Mouse (Mus musculus) MEL (cell line): ENCODE measurements at regions not wholly inside any gene's neighbourhood (a gene's known extent, or its start where the extent isn't known, plus 50 kb on each side); places are given as distances from the start of the nearest gene placed in this dataset.

Experiments
- DNase-seq: peaks from one replicate; pipeline ENCODE4 v3.0.0; 2011; ENCODE audit warnings: low read depth, low spot score
- H3K27ac ChIP-seq: 2 replicates; pipeline ENCODE4 v1.5.1; 2012; ENCODE audit warnings: low read depth, mild to moderate bottlenecking, control low read depth, low read length, moderate library complexity; ENCODE audit not compliant: control insufficient read depth
- H3K27me3 ChIP-seq, 2 experiments: fragments of 150-350 bp in 1 of 2; sonication (generic) in 1 of 2; 2 replicates each; pipeline ENCODE4 v1.6.1; 2012; ENCODE audit warnings: low read length in 2 of 2, mild to moderate bottlenecking in 2 of 2, improper control_type of control experiment in 1 of 2, moderate library complexity in 1 of 2; ENCODE audit not compliant: insufficient read depth in 2 of 2, control insufficient read depth in 1 of 2
- H3K36me3 ChIP-seq, 2 experiments: 2 replicates each; pipeline ENCODE4 v1.6.1; 2012 to 2014; ENCODE audit warnings: low read length in 2 of 2, improper control_type of control experiment in 1 of 2, inconsistent platforms in 1 of 2, mild to moderate bottlenecking in 1 of 2; ENCODE audit not compliant: insufficient read depth in 2 of 2, control insufficient read depth in 1 of 2
- H3K4me1 ChIP-seq, 2 experiments: fragments of 150-350 bp in 1 of 2; sonication (generic) in 1 of 2; 2 replicates each; pipeline ENCODE4 v1.6.1; 2012; ENCODE audit warnings: low read length in 2 of 2, improper control_type of control experiment in 1 of 2, mild to moderate bottlenecking in 1 of 2; ENCODE audit not compliant: insufficient read depth in 2 of 2, control insufficient read depth in 1 of 2
- H3K4me3 ChIP-seq, 2 experiments: fragments of 150-350 bp in 1 of 2; sonication (generic) in 1 of 2; 2 replicates each; pipeline ENCODE4 v1.5.1; 2012; ENCODE audit warnings: low read depth in 2 of 2, low read length in 2 of 2, mild to moderate bottlenecking in 2 of 2, moderate library complexity in 2 of 2, control low read depth in 1 of 2, improper control_type of control experiment in 1 of 2; ENCODE audit not compliant: control insufficient read depth in 1 of 2, insufficient read depth in 1 of 2
- H3K79me2 ChIP-seq: 2 replicates; pipeline ENCODE4 v1.6.1; 2012; ENCODE audit warnings: mild to moderate bottlenecking, low read length, moderate library complexity; ENCODE audit not compliant: control insufficient read depth, poor library complexity, insufficient read depth
- H3K9ac ChIP-seq: 2 replicates; pipeline ENCODE4 v1.6.1; 2012; ENCODE audit warnings: low read depth, mild to moderate bottlenecking, control low read depth, low read length, moderate library complexity; ENCODE audit not compliant: control insufficient read depth, poor library complexity, severe bottlenecking
- H3K9me3 ChIP-seq: fragments of 150-350 bp; sonication (generic); replicated peaks from 2 replicates; pipeline ENCODE4 v1.6.1; 2012; ENCODE audit warnings: mild to moderate bottlenecking, low read length, improper control_type of control experiment, moderate library complexity; ENCODE audit not compliant: insufficient read depth
- CHD2 ChIP-seq: IDR thresholded peaks from 2 replicates; pipeline ENCODE4 v1.6.1; 2011; ENCODE audit warnings: low read length, improper control_type of control experiment
- CTCF ChIP-seq, 3 experiments: IDR thresholded peaks in 2 of 3; conservative IDR thresholded peaks in 1 of 3; 2 replicates each; pipeline ENCODE4 v1.5.1; 2011 to 2012; ENCODE audit warnings: low read length in 3 of 3, low read depth in 2 of 3, mild to moderate bottlenecking in 2 of 3, improper control_type of control experiment in 1 of 3, inconsistent platforms in 1 of 3, mixed read lengths in 1 of 3, moderate library complexity in 1 of 3; ENCODE audit not compliant: control insufficient read depth in 1 of 3, insufficient read depth in 1 of 3, poor library complexity in 1 of 3, severe bottlenecking in 1 of 3
- E2F4 ChIP-seq: IDR thresholded peaks from 2 replicates; pipeline ENCODE4 v1.6.1; 2011; ENCODE audit warnings: low read depth, low read length, improper control_type of control experiment, borderline replicate concordance
- ELF1 ChIP-seq: IDR thresholded peaks from 2 replicates; pipeline ENCODE4 v1.6.1; 2014; ENCODE audit warnings: low read depth, mild to moderate bottlenecking, inconsistent platforms, low read length, improper control_type of control experiment, moderate library complexity
- ETS1 ChIP-seq: IDR thresholded peaks from 2 replicates; pipeline ENCODE4 v1.6.1; 2012; ENCODE audit warnings: low read depth, mild to moderate bottlenecking, inconsistent platforms, low read length, improper control_type of control experiment, moderate library complexity
- GATA1 ChIP-seq: IDR thresholded peaks from 2 replicates; pipeline ENCODE4 v1.6.1; 2011; ENCODE audit warnings: low read depth, low read length, improper control_type of control experiment
- HCFC1 ChIP-seq: IDR thresholded peaks from 2 replicates; pipeline ENCODE4 v1.6.1; 2012; ENCODE audit warnings: low read depth, mild to moderate bottlenecking, inconsistent platforms, low read length, improper control_type of control experiment, moderate library complexity
- KAT2A ChIP-seq: conservative IDR thresholded peaks from 2 replicates; pipeline ENCODE4 v1.6.1; 2012; ENCODE audit warnings: low read depth, low read length, improper control_type of control experiment, inconsistent platforms
- MAFK ChIP-seq: IDR thresholded peaks from 2 replicates; pipeline ENCODE4 v1.6.1; 2011; ENCODE audit warnings: low read depth, mild to moderate bottlenecking, low read length, improper control_type of control experiment, borderline replicate concordance
- MAX ChIP-seq: IDR thresholded peaks from 2 replicates; pipeline ENCODE4 v1.6.1; 2011; ENCODE audit warnings: low read length, improper control_type of control experiment
- MAZ ChIP-seq: IDR thresholded peaks from 2 replicates; pipeline ENCODE4 v1.6.1; 2012; ENCODE audit warnings: low read depth, mild to moderate bottlenecking, inconsistent platforms, low read length, improper control_type of control experiment
- MEF2A ChIP-seq: IDR thresholded peaks from 2 replicates; pipeline ENCODE4 v1.6.1; 2014; ENCODE audit warnings: low read depth, mild to moderate bottlenecking, inconsistent platforms, low read length, improper control_type of control experiment; ENCODE audit not compliant: poor library complexity, insufficient replicate concordance, severe bottlenecking; ENCODE audit errors: extremely low read depth
- MXI1 ChIP-seq: IDR thresholded peaks from 2 replicates; pipeline ENCODE4 v1.6.1; 2011; ENCODE audit warnings: mild to moderate bottlenecking, low read depth, low read length, improper control_type of control experiment
- MYC ChIP-seq: IDR thresholded peaks from 2 replicates; pipeline ENCODE4 v1.6.1; 2011; ENCODE audit warnings: low read depth, mild to moderate bottlenecking, low read length, improper control_type of control experiment, moderate library complexity
- NELFE ChIP-seq: IDR thresholded peaks from 2 replicates; pipeline ENCODE4 v1.6.1; 2011; ENCODE audit warnings: low read depth, low read length, improper control_type of control experiment
- NRF1 ChIP-seq: IDR thresholded peaks from 2 replicates; pipeline ENCODE4 v1.6.1; 2014; ENCODE audit warnings: low read depth, mild to moderate bottlenecking, inconsistent platforms, low read length, improper control_type of control experiment, moderate library complexity; ENCODE audit not compliant: poor library complexity, insufficient read depth, severe bottlenecking
- POLR2AphosphoS5 ChIP-seq: IDR thresholded peaks from 2 replicates; pipeline ENCODE4 v1.6.1; 2012; ENCODE audit warnings: low read depth, borderline replicate concordance, mild to moderate bottlenecking, inconsistent platforms, low read length, moderate library complexity, mixed read lengths
- SMC3 ChIP-seq: IDR thresholded peaks from 2 replicates; pipeline ENCODE4 v1.6.1; 2011; ENCODE audit warnings: low read depth, low read length, improper control_type of control experiment
- TBP ChIP-seq: IDR thresholded peaks from 2 replicates; pipeline ENCODE4 v1.8.0; 2011; ENCODE audit warnings: low read depth, low read length, improper control_type of control experiment
- USF2 ChIP-seq, 2 experiments: IDR thresholded peaks; 2 replicates each; pipeline ENCODE4 v1.6.1; 2011 to 2012; ENCODE audit warnings: improper control_type of control experiment in 2 of 2, low read length in 2 of 2, borderline replicate concordance in 1 of 2, inconsistent platforms in 1 of 2, low read depth in 1 of 2, mild to moderate bottlenecking in 1 of 2; ENCODE audit not compliant: insufficient read depth in 1 of 2
- ZC3H11A ChIP-seq: IDR thresholded peaks from 2 replicates; pipeline ENCODE4 v1.6.1; 2012; ENCODE audit warnings: low read depth, mild to moderate bottlenecking, inconsistent platforms, low read length, improper control_type of control experiment
- ZKSCAN1 ChIP-seq: IDR thresholded peaks from 2 replicates; pipeline ENCODE4 v1.6.1; 2012; ENCODE audit warnings: low read depth, mild to moderate bottlenecking, inconsistent platforms, low read length, improper control_type of control experiment, moderate library complexity
- ZMIZ1 ChIP-seq: IDR thresholded peaks from 2 replicates; pipeline ENCODE4 v1.6.1; 2012; ENCODE audit warnings: low read depth, mild to moderate bottlenecking, inconsistent platforms, low read length, improper control_type of control experiment, moderate library complexity
- ZNF384 ChIP-seq: IDR thresholded peaks from 2 replicates; pipeline ENCODE4 v1.6.1; 2012; ENCODE audit warnings: low read depth, mild to moderate bottlenecking, inconsistent platforms, low read length, improper control_type of control experiment

DNA sequence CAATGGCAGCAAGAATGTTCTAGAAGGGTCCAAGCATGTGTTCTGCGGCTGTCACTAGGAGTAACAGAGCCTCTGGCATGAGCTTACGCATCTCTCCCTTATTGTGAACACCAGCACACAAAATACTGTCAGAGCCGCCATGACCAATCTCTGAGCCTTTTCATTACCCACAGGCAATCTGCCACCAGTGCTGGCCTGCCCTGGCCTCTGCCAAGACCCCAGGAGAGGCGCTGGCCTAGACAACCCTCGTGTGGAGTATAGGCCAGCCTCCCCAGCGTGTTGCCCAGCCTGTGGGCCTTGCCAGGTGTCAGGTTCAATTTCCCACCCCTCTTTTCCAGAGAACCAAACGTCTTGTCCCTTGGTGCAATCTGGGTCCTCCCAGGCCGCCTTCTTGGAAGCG is 62.0 kb upstream of the Eln start:
- no peak for DNase-seq
- no peak for TF ChIP-seq ETS1
- no peak for TF ChIP-seq ZC3H11A
- TF ChIP-seq TBP, result no peak
- no peak for TF ChIP-seq SMC3
- no peak for TF ChIP-seq USF2 (IDR thresholded peaks at IDR 0.05; ENCODE audit: borderline replicate concordance in 1 of 2, insufficient read depth in 1 of 2, low read depth in 1 of 2, low read length in 2 of 2)
- no peak for TF ChIP-seq MAFK
- TF ChIP-seq POLR2AphosphoS5, result no peak
- no peak for TF ChIP-seq E2F4
- TF ChIP-seq ELF1, result no peak
- no peak for TF ChIP-seq NRF1
- TF ChIP-seq, all 39 proteins: peak for 0
- Histone ChIP-seq H3K9ac (no peak overlapping the region), H3K36me3 (no peaks in the 10 kb centered on the region), H3K79me2 (no peaks in the 10 kb centered on the region), H3K27me3 (no peaks in the 10 kb centered on the region), H3K9me3 (no peaks in the 10 kb centered on the region), H3K27ac (no peak overlapping the region), H3K4me1 (no peaks in the 10 kb centered on the region), H3K4me3 (no peak overlapping the region)

DNA sequence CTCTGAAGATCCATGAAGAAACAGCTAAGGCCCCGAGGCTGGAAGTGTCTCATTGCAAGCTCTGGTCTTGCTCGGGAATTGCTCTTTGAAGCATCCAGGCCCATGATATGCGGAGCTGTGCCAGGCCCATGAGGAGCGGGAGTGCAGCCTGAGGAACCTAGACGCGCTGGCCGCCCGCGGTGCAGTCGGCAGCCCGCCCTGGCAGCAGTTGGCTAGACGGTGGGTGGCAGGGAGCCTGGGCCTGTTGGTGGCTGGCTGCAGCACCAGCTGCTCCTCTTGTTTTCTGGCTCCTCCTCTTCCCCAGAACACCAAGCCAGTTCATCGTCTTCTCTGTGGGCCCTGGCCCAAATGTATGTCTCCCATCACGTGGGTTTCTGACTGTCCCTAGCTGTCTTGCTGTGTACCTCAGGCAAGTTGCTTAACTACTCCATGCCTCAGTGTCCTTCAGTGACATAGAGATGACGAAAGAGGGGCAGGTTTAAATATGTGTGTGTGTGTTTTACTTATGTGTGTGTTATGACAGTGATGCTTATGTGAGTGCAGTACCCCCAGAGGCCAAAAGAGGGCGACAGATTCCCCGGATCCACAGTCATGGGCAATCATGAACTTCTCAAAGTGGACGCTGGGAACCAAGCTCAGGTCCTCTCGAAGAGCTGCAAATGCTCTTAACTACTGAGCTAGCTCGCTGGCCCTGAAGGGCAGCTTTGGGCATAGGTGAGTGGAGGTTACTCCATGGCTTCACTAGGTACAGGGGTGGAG is 57.3 kb upstream of the Eln start:
- peak; percentile 5 for DNase-seq
- H3K4me3 ChIP-seq, result no peak overlapping the region
- H3K9ac ChIP-seq, result no peak overlapping the region
- no peaks in the 10 kb centered on the region for H3K36me3 ChIP-seq
- H3K27ac ChIP-seq, result no peak overlapping the region
- no peaks in the 10 kb centered on the region for H3K27me3 ChIP-seq
- no peaks in the 10 kb centered on the region for H3K9me3 ChIP-seq
- no peaks in the 10 kb centered on the region for H3K4me1 ChIP-seq
- peak; percentile 34 to 59 (median 43) for TF ChIP-seq CTCF (IDR thresholded peaks at IDR 0.05 in 2 of 3, conservative IDR thresholded peaks at IDR 0.05 in 1 of 3; ENCODE audit: control insufficient read depth in 1 of 3, insufficient read depth in 1 of 3, low read depth in 2 of 3, low read length in 3 of 3, poor library complexity in 1 of 3, severe bottlenecking in 1 of 3)
- TF ChIP-seq ZC3H11A, result no peak
- no peaks in the 10 kb centered on the region for H3K79me2 ChIP-seq

DNA sequence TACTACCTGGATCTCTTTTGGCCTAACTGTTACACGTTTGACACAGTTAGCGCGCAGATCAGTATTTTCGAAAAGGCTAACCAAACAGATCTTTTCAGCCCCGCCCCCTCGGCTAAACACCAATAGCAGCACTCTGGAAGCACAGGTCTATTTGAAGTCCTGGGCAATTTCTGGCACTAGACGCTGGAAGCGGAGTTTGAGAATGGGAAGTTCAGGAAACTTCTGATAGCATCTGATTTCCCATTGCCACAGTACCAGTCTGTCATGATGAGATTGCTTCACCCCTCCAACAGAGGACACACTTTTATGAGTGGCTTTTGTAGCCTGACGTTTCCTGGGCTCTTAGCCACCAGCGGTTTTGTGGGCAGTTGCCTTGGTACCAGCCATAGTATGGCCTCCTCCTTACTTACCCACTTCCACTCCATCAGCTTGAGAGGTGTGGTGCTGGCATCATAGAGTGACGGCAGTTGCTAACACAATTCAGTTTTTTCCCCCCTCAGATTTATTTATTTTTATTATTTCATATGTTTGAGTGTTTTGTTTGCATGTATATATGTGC is 55.1 kb upstream of the Eln start:
- no peak for DNase-seq
- Histone ChIP-seq H3K36me3 (no peaks in the 10 kb centered on the region), H3K79me2 (no peaks in the 10 kb centered on the region), H3K27ac (no peak overlapping the region), H3K9me3 (no peaks in the 10 kb centered on the region), H3K4me1 (no peaks in the 10 kb centered on the region), H3K27me3 (no peaks in the 10 kb centered on the region), H3K9ac (no peak overlapping the region), H3K4me3 (no peak overlapping the region)
- TF ChIP-seq ZC3H11A (no peak), GATA1 (no peak), NELFE (no peak), ZKSCAN1 (no peak), HCFC1 (no peak), CHD2 (no peak), MAX (no peak), ZMIZ1 (no peak), KAT2A (no peak), POLR2AphosphoS5 (no peak), MXI1 (no peak), MYC (no peak), ZNF384 (no peak), MEF2A (no peak), ELF1 (no peak), MAZ (no peak), MAFK (no peak)
